Mouse (Mus musculus) monocyte, adult 5-6 weeks (primary cell): ENCODE measurements around the gene Psrc1. TPM values are rescaled to one million over a fixed set of nuclear protein-coding genes. Genes with fewer than 3 reads are reported as not detected.
A peak's percentile ranks its signal among the peaks of the same experiment; 100 is the strongest.

Experiments used
- ATAC-seq: fragments of 153-309, 156-312 bp; replicated peaks from 2 replicates; pipeline ENCODE4 v1.8.0; 2017; ENCODE audit warnings: mild to moderate bottlenecking; ENCODE audit not compliant: low TSS enrichment, insufficient number of reproducible peaks, severe bottlenecking, poor library complexity, low FRiP score
- total RNA-seq: library from RNA; stranded (forward); fragments of 200-1000, 200-491, 200-594 nt; gene quantifications from 3 replicates; pipeline ENCODE4 v1.2.3, GENCODE M21; 2017

The Psrc1 gene
- total RNA-seq, 1 experiment from 2014 or later: 0.86 TPM

DNA sequence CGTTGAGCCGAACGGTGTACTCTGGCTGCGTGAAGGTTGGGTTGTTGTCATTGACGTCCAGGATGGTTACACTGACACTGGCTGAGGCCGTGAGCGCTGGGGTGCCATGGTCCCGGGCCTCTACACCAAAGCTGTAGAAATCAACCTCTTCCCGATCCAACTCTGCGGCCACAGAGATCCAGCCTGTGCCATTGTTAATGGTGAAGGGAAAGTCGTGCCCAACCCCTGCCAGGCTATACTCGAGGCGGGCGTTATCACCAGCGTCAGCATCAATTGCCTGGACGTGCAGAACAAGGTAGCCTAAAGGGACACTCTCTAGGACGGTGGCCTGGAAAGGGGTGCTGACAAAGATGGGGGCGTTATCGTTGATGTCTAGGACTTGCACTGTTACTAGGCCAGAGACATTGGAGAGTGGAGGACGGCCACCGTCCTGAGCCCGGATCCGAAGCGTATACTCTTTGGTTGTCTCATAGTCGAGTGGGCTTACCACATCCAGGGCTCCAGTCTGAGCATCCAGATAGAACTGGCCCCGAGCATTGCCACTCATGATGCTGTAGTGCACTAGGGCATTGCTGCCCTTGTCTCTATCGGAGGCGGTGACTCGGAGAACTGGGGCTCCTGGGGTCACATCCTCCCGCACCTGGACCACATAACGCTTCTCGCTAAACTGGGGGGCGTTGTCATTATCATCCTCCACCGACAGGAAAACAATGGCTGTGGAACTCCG is 30.2 kb downstream of the Psrc1 start:
- ATAC-seq: no peak

DNA sequence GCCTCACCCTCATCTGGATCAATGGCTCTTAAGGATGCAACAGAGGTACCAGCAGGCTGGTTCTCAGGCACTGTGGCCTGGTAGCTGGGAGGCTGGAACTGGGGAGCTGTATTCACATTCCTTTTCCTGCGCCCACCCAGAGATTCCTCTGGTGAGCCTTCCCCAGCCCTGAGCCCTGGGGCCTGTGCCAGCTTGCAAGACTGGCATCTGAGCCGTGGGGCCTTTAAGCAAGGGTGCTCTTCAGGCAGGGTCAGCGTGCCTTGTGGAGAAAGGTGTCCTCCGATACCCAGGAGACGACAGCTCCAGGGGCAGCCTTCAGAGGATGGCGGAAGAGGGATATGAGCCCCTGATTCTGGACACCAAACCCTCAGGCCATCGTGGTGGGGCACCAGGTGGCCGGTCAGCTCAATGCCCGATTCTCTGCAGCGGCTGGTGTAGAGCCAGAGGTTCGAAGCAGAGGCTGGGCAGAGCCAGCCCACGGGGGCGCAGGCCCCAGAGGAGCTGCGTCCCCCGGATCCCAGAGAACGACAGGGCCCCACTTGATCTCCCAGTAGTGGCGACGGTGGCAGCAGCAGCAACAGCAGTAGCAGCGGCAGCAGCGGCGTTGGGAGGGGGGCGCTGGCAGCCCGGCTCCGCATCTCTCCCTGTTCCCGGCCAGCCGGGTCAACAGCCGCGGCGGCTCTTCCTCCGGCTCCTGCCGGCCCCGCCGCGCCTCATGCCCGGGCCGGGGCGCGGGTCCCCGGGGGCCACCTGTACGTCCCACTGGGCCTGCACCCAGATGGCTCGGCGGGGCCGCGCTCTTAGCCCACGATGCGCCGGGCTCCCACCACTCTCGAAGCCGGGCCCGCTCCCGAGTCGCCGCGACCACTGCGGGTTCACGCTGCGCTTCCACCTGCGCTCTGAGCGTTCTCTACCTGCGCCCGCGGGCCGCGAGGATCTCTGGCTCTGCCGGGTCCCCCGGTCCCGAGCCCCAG is 31.5 kb downstream of the Psrc1 start, which contains the start of gene Celsr2:
Gene Celsr2, minus strand, starts transcription at position 696 of the 974 bp plus-strand sequence.
- ATAC-seq: no peak

DNA sequence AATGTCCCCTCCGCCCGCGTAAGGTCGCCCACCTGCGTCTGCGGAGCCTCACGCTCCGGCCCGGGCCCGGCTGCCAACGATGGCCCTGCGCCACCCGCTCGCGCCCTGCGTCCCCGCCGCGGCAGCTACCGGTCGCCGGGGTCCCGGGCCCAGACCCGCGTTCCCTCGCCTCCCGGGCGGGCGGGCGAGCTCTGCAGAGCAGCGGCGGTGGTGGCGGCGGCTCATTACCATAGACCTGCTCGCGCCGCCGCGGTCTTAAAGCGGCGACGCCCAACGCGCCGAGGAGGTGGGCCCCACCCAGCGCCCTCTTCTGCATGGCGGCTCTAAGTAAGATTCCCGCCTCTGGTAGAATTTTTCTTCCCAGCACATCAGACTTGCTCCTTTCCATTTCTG is 32.2 kb downstream of the Psrc1 start:
- ATAC-seq: 0 out of 2 replicates have a peak, but pooled peaks have one; percentile 40

DNA sequence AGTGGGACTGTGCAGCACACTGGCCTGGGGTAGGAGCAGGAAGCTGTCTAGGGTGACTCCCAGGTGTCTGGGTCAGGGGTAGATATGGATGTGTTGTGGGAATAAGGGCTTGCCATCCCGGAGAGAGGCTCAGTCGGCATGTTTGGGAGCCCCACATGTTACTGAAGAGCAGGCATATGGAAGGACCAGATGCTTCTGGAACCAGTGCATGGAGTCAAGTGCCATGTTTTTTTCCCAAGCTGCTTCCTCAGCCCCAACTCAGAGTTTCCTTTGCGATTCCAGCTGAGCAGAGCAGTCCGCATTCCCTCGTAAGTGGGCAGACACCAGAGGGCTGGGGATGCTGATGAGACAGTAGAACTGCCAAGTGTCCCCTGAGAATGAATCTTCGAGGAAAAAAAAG is 39.4 kb downstream of the Psrc1 start:
- ATAC-seq: no peak

DNA sequence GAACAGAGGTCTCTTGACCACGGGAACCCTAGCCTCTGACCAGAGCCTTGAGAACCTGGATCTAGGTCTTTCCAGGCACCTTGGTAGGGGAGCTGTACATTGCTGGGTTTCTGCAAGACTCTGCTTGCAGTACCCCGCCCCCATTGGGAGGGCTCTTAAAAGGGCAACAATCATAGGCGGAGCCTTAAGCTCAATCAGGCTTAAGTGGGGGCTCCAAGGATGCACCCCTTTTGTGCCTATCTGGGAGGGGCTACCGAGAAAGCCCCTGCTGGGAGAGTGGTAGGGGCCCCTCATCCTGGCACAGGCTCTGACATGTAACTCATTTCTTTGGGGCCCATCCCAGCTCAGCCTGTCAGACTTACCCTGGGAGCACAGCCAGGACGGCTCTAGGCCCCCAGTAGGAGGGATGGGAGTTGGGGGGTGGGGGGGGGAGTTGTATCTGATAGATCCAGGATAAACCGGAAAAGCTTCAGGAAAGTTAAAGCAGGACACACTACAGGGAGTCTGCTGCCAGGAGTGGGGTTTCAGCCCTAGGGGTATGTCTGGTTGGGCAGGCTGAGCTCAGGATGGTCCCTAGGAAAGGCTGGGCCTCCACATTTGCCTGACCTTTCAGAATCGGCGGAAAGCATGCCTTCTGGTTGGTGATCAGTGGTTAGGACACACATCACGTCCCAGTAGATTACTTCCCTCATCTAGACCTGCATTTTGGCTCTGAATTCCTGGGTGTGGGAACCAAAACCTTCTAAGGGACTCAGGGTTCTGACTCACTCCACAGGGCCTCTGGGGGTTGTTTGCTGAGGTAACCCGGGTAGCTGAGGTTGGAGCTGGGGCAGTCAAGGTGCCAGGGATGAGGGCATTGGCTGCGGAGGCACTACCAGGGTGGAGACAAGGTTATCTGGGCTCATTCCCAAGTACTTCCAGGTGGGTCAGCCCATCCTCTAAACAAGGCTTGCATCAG is 40.5 kb downstream of the Psrc1 start:
- ATAC-seq: no peak

DNA sequence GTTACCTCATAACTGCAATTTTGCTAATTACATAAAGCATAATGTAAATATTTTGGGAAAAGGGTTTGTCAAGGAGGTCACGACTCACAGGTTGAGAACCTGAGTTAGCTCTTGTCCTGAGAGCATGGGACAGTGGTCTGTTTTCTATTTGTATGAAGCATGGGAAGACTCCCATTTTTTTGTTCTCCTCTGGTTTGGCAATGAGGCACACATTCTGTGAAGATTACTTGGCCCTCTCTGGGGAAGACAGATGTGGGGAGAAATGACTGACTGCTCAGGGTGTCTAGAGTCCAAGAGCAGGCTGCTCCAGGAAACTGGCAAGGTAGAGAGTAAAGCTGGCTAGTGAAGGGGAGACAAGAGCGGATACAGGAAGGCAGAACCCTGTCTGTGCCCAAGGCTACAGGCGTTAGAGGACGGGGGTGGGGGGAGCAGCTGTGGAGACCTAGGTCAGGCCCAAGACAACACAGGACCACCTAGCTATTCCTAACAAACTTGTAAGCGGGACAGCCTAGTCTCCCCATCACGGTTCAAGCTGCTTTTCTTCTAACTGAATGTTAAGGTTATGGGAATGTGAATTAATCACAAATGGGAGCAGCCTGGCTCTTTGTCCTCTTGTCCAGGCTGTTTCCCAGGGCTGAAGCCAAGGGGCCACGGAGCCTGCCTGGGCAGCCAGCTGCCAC is 41.4 kb downstream of the Psrc1 start:
- ATAC-seq: no peak

DNA sequence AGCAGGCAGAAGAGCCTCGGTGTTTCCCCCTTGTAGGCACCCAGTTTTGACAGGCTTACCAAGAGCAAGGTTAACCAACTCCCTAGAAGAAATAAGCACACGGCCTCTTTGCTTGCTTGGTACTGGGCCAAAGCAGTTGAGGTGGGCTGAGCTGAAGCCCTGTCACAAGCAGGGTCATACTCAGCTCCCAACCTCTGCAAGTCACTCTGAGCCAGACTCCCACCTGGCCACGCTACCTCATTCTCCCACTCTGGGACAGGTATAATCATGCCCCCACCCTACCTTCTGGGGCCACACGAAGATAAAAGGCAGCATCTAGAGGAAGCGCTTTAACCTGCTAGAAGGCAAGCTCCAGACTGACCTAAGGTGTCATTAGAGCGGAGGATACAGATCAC is 42.0 kb downstream of the Psrc1 start:
- no peak for ATAC-seq

DNA sequence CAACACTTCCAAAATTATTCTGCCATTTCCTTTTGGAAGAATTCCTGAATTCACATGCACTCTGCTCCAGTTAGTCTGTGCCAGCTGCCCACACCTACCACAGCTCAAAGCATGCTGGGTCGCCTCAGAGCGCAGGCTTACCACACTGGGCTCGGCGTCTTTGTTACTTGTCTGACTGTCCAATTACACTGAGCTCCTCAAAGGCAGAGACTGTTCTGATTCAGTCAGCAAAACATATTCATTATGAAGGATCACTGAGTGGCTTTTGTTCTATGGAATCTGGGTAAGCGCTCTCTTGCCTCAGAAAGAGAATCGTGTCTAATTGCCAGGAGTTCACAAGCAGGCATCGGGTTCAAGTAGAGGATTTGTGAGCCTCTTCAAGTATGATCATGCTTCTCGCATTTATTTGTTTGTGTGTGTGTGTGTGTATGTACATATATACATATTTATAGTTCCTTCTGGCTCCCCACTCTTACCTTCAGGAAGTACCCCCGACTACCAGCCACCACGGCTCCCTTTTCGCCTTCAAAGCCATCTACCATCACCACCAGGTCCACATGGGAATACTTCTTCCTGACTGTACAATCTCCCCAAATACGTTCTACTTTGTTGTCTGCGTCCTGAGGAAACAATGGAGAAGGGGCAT is 49.0 kb downstream of the Psrc1 start:
- ATAC-seq: no peak

DNA sequence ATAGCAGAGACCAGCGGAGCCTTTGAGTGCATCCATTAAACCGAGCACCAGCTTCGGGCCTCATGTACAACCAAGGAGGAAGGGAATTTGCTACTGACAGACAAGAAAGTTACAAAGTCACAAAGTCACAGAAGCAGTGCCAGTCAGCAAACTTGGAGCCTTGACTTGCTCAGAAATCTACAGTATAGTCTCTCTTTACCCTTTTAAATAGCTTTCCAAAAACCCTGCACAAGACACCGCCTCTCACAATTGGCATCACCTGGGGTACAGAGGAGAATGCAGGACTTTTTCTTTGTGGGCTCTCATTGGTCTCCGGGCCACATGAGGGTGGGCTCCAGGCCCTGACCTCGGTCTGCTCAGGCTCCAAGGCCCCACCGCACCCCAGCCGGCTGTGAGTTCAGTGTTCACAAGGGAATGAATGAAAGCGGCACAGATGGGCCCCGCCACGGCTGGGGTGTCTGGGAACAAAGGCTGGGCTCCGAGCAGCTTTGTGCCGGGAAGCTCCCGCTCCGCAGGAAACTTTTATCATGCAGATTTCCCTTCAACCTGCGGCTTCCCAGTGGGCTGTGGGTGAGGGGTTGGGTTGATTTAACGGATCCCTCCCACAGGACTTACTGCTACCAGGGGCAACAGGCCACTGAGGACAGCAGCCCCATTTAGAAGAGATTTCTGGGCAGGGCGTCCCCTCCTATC is 49.7 kb downstream of the Psrc1 start:
- no peak for ATAC-seq

DNA sequence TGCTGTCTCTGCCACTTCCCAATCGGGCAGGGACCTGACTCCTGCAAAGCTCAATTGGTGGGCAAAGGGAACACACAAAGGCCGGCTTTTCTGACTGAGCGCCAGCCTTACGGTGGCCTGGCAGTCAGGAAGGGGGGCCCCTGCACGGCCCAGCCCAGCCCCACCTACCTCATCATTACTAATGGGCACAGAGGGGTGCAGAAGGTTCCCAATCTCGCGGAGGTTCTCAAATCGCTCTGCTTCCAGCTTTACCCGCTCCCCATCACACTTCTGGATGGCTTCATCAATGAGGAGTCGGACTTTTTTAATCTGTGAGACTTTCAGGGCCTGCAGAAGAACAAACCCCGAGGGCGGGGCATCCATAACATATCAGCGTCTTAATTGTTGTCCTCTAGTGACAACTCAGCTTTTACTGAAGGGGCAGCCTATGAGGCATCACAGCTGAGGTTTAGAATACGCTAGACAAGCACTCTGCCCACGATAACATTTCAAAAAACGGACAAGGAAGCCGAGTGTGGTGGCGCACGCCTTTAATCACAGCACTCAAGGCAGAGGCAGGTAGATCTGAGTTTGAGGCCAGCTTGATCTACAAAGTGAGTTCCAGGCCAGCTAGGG is 50.3 kb downstream of the Psrc1 start:
- no peak for ATAC-seq

DNA sequence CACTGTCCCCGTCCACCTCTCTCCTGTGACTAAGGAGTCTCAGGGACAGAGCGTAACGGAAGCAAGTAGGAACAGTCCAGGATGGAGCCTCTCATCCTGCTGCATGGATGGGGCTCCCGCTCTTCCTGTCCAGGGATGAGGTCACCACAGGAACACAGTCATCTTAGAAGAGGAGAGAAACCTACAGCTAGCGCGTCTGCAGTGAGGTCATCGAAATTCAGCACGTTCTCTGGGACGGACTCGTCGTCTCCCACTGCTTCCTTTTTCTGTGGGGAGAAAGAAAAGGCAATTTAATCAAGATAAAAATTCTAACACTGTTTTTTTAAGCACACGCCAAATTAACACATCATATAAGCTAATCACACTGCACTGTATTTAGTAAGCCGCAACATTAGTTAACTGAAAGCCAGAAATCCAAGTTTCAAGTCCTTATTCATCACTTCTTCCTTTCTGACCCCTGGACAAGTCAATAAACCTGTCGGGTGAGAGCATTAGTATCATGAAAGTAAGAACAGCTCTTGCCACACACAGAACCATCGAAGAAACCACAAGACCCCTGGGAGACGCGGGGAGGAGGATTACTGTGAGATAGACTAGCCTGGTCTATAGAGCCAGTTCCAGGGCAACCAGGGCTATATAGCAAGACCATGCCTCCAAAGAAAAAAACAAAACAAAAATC is 52.2 kb downstream of the Psrc1 start:
- no peak for ATAC-seq

DNA sequence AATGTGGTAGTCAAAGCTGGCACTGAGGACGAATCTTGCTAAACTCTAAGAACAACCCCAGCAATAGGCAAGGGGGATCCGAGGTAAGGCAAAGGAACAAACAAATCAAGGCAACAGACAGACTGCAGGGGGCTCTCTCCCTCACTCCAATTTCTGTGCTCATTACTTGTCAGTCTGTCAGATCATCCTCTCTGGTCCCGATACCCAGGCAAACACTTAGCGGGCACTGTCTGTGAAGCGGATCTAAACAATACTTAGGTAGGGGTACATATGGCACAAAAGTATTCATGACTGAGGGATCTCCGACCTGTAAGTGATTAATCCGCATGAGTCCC is 52.7 kb downstream of the Psrc1 start:
- ATAC-seq: no peak

Other genes starting within 250 kb of the Psrc1 start
- 156 to 172 TPM (median 164 TPM) in 3 replicates for gene Gnai3, start 237.7 kb upstream of the Psrc1 start, total RNA-seq
- not detected in 3 replicates for gene Gpr61, start 229.0 kb upstream of the Psrc1 start, total RNA-seq
- gene Amigo1, start 197.5 kb upstream of the Psrc1 start, total RNA-seq: 3.7 to 6.2 TPM (median 4.2 TPM) in 3 replicates
- 13.0 to 22.3 TPM (median 15.0 TPM) in 3 replicates for gene Cyb561d1, start 182.6 kb upstream of the Psrc1 start, total RNA-seq
- gene Atxn7l2, start 172.9 kb upstream of the Psrc1 start, total RNA-seq: 4.0 to 7.1 TPM (median 6.8 TPM) in 3 replicates
- gene Sypl2, start 157.2 kb upstream of the Psrc1 start, total RNA-seq: not detected in 3 replicates
- 137 to 139 TPM (median 138 TPM) in 3 replicates for gene Psma5, start 126.9 kb upstream of the Psrc1 start, total RNA-seq
- 31.6 to 35.5 TPM (median 32.1 TPM) in 3 replicates for gene Sort1, start 99.8 kb upstream of the Psrc1 start, total RNA-seq
- gene Mybphl, start 18.9 kb upstream of the Psrc1 start, total RNA-seq: not detected in 3 replicates
- 0.11 to 1.8 TPM (median 0.19 TPM) in 3 replicates for gene Celsr2, start 31.7 kb downstream of the Psrc1 start, total RNA-seq
- gene Sars, start 61.4 kb downstream of the Psrc1 start, total RNA-seq: 120 to 326 TPM (median 130 TPM) in 3 replicates
- not detected in 3 replicates for gene 1700013F07Rik, start 150.3 kb downstream of the Psrc1 start, total RNA-seq
- 0.11 to 0.19 TPM in 2 of 3 replicates, not detected in the other for gene 5330417C22Rik, start 152.7 kb downstream of the Psrc1 start, total RNA-seq
- 67.3 to 88.2 TPM (median 82.3 TPM) in 3 replicates for gene Tmem167b, start 178.6 kb downstream of the Psrc1 start, total RNA-seq
- 40.3 to 53.0 TPM (median 51.7 TPM) in 3 replicates for gene Taf13, start 187.9 kb downstream of the Psrc1 start, total RNA-seq
- 12.4 to 27.1 TPM (median 13.7 TPM) in 3 replicates for gene Wdr47, start 207.4 kb downstream of the Psrc1 start, total RNA-seq